Mouse (Mus musculus): ENCODE data around the gene Ank.
"Not testable (repeated sequence)": the region's sequence is repeated elsewhere in the genome, so short reads cannot be mapped to it uniquely, and the experiment has no call there.

DNA sequence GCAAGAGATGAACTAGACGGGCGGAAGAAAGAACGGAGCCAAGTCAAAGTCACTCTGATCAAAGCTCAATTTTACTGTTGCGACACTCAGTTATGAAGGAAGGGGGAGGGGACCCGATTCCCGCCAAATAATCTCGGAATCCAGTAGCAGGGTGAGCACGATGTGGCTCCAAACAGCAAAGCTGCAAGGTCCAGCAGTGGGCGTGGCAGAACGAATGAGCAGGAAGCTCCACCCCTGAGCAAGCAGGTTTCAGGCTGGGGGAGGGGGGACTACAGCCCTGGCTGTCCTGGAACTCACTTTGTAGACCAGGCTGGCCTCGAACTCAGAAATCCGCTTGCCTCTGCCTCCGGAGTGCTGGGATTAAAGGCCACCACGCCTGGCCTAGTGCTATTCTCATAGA lies 6.7 kb upstream of the Ank start:
- not testable (repeated sequence) for TF ChIP-seq CTCF (IDR thresholded peaks at IDR 0.05 in 2 of 3, conservative IDR thresholded peaks at IDR 0.05 in 1 of 3; ENCODE audit: control insufficient read depth in 1 of 3, insufficient read depth in 1 of 3, low read depth in 2 of 3, low read length in 3 of 3, poor library complexity in 1 of 3, severe bottlenecking in 1 of 3); UBTF (IDR thresholded peaks at IDR 0.05; ENCODE audit: borderline replicate concordance, insufficient read depth, low read depth, low read length); CHD2 (IDR thresholded peaks at IDR 0.05; ENCODE audit: low read length); ZNF384 (IDR thresholded peaks at IDR 0.05; ENCODE audit: low read depth, low read length); POLR2A (IDR thresholded peaks at IDR 0.05; ENCODE audit: control insufficient read depth in 1 of 2, insufficient read depth in 1 of 2, low read depth in 1 of 2, low read length in 2 of 2, poor library complexity in 1 of 2); JUND (IDR thresholded peaks at IDR 0.05; ENCODE audit: low read depth, low read length); E2F4 (IDR thresholded peaks at IDR 0.05; ENCODE audit: borderline replicate concordance, low read depth, low read length); ZKSCAN1 (IDR thresholded peaks at IDR 0.05; ENCODE audit: low read depth, low read length); NELFE (IDR thresholded peaks at IDR 0.05; ENCODE audit: low read depth, low read length); ETS1 (IDR thresholded peaks at IDR 0.05; ENCODE audit: low read depth, low read length)

Measured in MEL (cell line).